Mouse (Mus musculus) liver, embryonic 12.5 days (tissue): ENCODE data around the gene Coro2b. TPM values are rescaled to one million over a fixed set of nuclear protein-coding genes. Genes with fewer than 3 reads are reported as not detected.

Experiments
- ATAC-seq: fragments of 200-750 bp; cut with Nextera tagmentation; 2 replicates; pipeline ENCODE4 v1.8.0; 2017; ENCODE audit warnings: moderate number of reproducible peaks, mild to moderate bottlenecking, moderate library complexity
- H3K27ac ChIP-seq: fragments of 300-500 bp; sonication (generic); 2 replicates; pipeline ENCODE4 v1.5.1; 2016; ENCODE audit warnings: mild to moderate bottlenecking
- H3K27me3 ChIP-seq: fragments of 300-500 bp; sonication (generic); replicated peaks from 2 replicates; pipeline ENCODE4 v1.6.1; 2016; ENCODE audit warnings: mild to moderate bottlenecking, moderate library complexity
- H3K36me3 ChIP-seq: fragments of 300-500 bp; sonication (generic); 2 replicates; pipeline ENCODE4 v1.6.1; 2016; ENCODE audit warnings: mild to moderate bottlenecking, moderate library complexity
- H3K4me1 ChIP-seq: fragments of 300-500 bp; sonication (generic); 2 replicates; pipeline ENCODE4 v1.6.1; 2016
- H3K4me2 ChIP-seq: fragments of 300-500 bp; sonication (generic); 2 replicates; pipeline ENCODE4 v1.6.1; 2016; ENCODE audit warnings: mild to moderate bottlenecking, moderate library complexity
- H3K4me3 ChIP-seq: fragments of 300-500 bp; sonication (generic); 2 replicates; pipeline ENCODE4 v1.5.1; 2016; ENCODE audit warnings: mild to moderate bottlenecking, moderate library complexity
- H3K9ac ChIP-seq: fragments of 300-500 bp; sonication (generic); 2 replicates; pipeline ENCODE4 v1.6.1; 2016; ENCODE audit warnings: mild to moderate bottlenecking, moderate library complexity
- H3K9me3 ChIP-seq: fragments of 300-500 bp; sonication (generic); replicated peaks from 2 replicates; pipeline ENCODE4 v1.6.1; 2016; ENCODE audit warnings: mild to moderate bottlenecking, moderate library complexity
- WGBS: fragments of 180-500 bp; shearing (Covaris S2); methylation state at CpG from one replicate; pipeline ENCODE4 v1.1.7; 2016; ENCODE audit not compliant: insufficient replicate concordance; 5-methylcytosine and 5-hydroxymethylcytosine counted together
- polyA plus RNA-seq: library from polyadenylated mRNA; unstranded; fragments of >200 nt; fragmentation: Nextera tagmentation; extraction: Ambion mirVana; gene quantifications from 2 replicates; pipeline ENCODE4 v1.2.1, GENCODE M21; 2016

Gene Coro2b
- polyA plus RNA-seq, 1 experiment from 2014 or later: 2.7 TPM

DNA sequence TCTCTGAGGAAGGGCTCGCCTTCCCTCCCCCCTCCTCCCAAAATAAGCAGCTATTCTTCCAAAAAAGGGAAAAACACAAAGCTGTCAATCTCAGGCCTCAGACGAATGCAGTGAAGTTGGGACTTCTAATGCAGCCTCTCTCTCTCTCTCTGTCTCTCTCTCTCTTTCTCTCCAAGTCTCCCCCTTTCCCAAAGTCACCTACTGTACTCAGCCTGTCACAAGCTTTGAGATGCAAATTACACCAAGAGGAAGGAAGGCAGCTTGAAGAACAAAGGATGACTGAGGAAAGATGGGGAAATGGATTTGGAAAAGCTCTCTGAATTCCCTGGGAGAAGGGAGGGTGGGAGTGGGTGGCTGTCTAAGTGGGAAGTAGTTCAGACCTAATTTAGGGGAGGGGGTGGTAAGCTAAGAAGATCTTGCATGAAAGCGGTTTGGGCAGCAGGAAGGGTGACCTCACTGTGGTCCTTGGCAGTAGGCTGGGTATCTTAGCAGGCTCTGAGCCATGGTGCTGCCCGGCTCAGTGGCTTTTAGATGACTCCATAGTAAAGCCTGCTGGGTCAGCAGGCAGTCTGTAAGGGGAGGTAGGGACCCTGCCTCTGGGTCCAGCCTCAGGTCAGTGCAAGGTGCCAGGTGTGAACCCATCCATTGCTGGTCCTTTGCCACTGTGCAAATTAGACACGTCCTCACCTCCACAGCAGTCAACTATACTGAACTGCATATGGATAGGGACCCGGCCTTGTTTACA, 55.8 kb downstream of the Coro2b start:
- Histone ChIP-seq H3K4me1 (no peaks in the 10 kb centered on the region), H3K4me2 (no peak overlapping the region), H3K36me3 (no peaks in the 10 kb centered on the region), H3K9ac (no peak overlapping the region), H3K4me3 (no peak overlapping the region), H3K27me3 (no peaks in the 10 kb centered on the region), H3K27ac (no peak overlapping the region), H3K9me3 (no peaks in the 10 kb centered on the region)
- ATAC-seq: no peak
- 45% methylated on average over 6 of the region's 6 CpGs for WGBS

DNA sequence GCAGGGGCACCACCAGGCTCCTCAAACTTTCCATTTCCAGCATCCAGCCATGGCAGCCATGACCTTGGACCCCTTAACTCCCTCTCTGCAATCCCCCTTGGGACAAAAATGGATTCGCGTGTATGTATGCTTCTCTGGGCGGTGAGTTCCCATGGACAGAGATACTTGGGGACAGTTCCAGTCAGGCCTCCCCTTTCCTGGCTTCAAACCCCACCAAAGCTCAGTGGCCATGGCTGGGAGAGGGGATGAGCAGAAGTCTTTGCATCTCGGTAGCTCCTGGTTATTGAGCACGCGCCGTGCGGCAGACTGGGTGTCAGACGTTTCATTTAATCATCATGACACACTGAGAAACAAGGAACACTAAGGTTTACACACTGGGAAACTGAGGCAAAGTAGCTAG, 56.7 kb downstream of the Coro2b start:
- Histone ChIP-seq H3K27ac (no peak overlapping the region), H3K4me2 (no peak overlapping the region), H3K27me3 (no peaks in the 10 kb centered on the region), H3K4me3 (no peak overlapping the region), H3K4me1 (no peaks in the 10 kb centered on the region), H3K36me3 (no peaks in the 10 kb centered on the region), H3K9me3 (no peaks in the 10 kb centered on the region), H3K9ac (no peak overlapping the region)
- WGBS: 85% methylated on average over 9 of the region's 9 CpGs
- ATAC-seq: no peak

DNA sequence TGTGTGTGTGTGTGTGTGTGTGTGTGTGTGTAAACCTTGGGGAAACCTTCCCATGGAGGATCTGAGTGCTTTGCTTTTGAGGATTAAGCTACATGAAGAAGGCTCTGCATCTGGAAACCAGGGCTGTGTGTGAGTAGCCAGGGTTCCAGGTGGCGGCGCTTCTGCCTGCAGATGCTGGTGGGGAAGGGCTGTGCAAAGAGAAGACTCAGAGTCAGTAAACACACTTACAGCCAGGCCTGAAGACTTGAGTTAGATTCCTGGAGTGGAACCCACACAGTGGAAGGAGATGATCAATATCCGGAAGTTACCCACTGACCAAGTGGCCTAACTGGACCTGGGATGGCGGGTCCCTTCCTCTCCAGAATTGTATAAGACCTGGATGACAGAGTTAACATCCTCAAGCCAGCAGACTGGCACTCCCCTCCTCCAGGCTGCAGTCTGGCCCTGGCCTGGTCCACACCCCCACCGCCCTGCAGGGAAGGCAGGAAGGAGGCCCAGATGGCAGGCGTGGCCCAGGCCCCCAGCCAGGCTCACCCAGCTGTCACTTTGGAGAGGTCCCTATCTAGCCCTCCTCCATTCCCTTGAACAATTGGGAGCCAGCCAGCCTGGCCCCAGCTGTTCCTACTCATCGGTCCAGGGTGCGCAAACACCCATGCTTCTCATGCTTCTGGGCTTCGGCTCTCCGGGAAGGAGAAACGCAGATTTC, 59.9 kb downstream of the Coro2b start:
- H3K4me2 ChIP-seq: no peak overlapping the region
- H3K27ac ChIP-seq: no peak overlapping the region

DNA sequence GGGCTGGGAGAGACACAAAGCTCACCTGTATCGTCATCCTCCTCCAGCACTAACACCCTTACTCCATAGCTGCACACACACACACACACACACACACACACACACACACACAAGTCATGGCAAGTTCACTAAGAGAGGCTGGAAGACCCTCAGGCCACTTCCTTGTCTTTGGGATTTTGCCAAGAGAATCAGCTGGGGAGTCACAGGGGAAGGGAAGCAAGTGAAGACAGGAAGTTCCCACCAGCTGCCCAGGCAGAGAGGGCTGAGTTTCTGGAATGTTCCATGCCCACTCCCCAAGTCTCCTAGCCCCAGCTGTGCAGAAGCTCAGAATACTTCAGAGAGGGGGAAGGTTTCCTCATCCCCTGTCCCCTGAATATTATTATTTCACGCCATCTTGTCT, 62.6 kb downstream of the Coro2b start:
- Histone ChIP-seq H3K9ac (no peak overlapping the region), H3K27ac (no peak overlapping the region), H3K4me2 (no peak overlapping the region), H3K4me1 (no peaks in the 10 kb centered on the region), H3K4me3 (no peak overlapping the region), H3K36me3 (no peaks in the 10 kb centered on the region), H3K27me3 (no peaks in the 10 kb centered on the region), H3K9me3 (no peaks in the 10 kb centered on the region)
- no peak for ATAC-seq
- WGBS: 66% methylated on average over 2 of the region's 2 CpGs

More for the DNA sequence above, 59.9 kb downstream of the Coro2b start:
- Histone ChIP-seq H3K36me3 (no peaks in the 10 kb centered on the region), H3K27me3 (no peaks in the 10 kb centered on the region), H3K4me1 (no peaks in the 10 kb centered on the region), H3K9me3 (no peaks in the 10 kb centered on the region), H3K4me3 (no peak overlapping the region), H3K9ac (no peak overlapping the region)
- 63% methylated on average over 11 of the region's 11 CpGs for WGBS
- no peak for ATAC-seq

DNA sequence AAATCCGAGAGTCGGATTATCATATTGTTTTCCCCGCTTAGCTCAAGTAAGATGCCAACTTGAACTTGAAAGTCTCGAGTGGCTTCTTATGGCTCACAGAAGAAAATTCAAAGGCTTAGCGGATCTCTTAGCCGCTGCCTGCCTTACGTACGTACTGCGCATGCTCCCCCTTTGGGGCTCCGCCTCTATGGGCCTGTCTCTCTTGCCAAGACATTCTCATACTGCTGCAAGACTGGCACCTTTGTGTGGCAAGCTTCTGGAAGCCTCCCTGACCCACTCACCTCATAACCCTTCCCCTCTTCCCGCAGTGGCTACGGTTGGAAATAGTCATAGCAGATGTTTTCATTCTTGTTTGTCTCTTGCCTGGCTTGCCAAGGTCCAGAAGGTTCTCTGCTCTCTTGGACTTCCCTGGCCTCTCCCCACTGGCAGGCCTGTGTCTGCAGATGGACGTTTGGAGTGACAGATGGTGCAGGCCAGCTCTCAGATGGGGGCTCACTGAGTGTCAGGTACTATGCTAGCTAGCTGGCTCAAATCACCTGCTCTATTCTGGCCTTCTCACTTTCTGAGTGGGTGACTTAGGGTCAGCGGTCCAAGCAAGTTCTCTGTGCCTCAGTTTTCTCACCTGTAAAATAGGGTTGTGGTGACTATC, 65.2 kb downstream of the Coro2b start:
- H3K27me3 ChIP-seq: no peaks in the 10 kb centered on the region
- H3K4me3 ChIP-seq: no peak overlapping the region
- no peaks in the 10 kb centered on the region for H3K9me3 ChIP-seq
- no peak overlapping the region for H3K27ac ChIP-seq
- no peak for ATAC-seq
- 80% methylated on average over 14 of the region's 14 CpGs for WGBS
- H3K4me1 ChIP-seq: no peaks in the 10 kb centered on the region
- no peaks in the 10 kb centered on the region for H3K36me3 ChIP-seq
- H3K4me2 ChIP-seq: no peak overlapping the region
- no peak overlapping the region for H3K9ac ChIP-seq

DNA sequence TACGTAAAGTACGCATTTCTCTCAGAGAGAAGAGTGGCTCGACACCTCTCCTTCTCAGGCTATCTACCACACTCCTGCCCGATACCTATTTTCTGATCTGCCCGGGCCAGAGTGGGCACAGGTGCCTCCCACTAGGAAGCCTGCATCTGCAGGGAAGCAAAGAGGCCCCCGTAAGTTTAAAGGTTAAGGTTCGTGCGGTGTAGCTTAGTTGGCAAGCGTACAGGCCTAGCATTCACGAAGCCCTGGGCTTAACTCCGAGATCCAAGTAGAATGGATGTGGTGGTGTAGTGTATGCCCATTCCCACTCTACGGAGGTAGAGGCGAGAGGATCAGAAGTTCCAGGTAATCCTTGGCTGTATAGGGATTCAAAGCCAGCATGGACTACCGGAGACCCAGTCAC, 65.8 kb downstream of the Coro2b start:
- no peak overlapping the region for H3K9ac ChIP-seq
- H3K27ac ChIP-seq: no peak overlapping the region
- no peaks in the 10 kb centered on the region for H3K27me3 ChIP-seq
- H3K4me3 ChIP-seq: no peak overlapping the region
- 82% methylated on average over 14 of the region's 14 CpGs for WGBS
- no peaks in the 10 kb centered on the region for H3K9me3 ChIP-seq
- no peaks in the 10 kb centered on the region for H3K36me3 ChIP-seq
- H3K4me2 ChIP-seq: no peak overlapping the region
- no peak for ATAC-seq
- H3K4me1 ChIP-seq: no peaks in the 10 kb centered on the region

DNA sequence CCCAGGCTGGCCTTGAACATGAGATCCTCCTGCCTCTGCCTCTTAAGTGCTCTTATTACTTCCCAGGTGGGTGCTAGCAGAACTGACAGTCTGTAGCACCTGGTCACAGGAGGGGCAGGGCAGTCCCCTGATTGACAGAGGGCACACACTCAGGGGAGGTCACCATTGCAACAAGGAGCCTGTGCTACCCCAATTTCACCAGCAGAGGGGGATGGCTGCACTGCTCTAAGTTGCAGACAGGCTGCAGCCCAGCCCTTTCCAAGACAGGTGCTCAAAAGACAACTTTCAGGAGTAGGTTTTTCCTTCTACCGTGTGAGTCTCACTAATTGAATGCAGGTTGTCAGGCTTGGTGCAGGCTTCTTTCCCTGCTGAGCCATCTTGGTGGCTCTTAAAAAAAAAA, 66.4 kb downstream of the Coro2b start:
- WGBS: 26% methylated on average over 1 of the region's 1 CpGs
- Histone ChIP-seq H3K27me3 (no peaks in the 10 kb centered on the region), H3K36me3 (no peaks in the 10 kb centered on the region), H3K4me1 (no peaks in the 10 kb centered on the region), H3K4me3 (no peak overlapping the region), H3K9me3 (no peaks in the 10 kb centered on the region), H3K9ac (no peak overlapping the region), H3K4me2 (no peak overlapping the region), H3K27ac (no peak overlapping the region)
- ATAC-seq: no peak

DNA sequence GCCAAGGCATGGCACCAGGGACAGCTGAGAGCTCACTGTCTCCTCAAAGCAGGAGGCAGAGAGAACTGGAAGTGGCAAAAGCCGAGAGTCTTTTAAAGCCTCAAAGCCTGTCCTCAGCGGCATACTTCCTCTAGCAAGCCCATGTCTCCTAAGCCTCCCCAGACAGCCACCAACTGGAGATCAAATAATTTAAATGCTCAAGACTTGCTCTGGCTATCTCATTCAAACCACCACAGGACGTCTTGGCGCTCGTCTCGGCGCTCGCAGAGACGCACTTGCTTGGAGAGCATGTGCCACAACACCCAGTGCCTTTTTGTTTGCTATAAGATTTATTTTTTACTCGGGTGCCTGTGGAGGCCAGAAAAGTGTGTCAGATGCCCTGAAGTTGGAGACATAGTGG, 67.1 kb downstream of the Coro2b start:
- Histone ChIP-seq H3K36me3 (no peaks in the 10 kb centered on the region), H3K9me3 (no peaks in the 10 kb centered on the region), H3K4me2 (no peak overlapping the region), H3K27me3 (no peaks in the 10 kb centered on the region), H3K9ac (no peak overlapping the region), H3K27ac (no peak overlapping the region), H3K4me1 (no peaks in the 10 kb centered on the region), H3K4me3 (no peak overlapping the region)
- no peak for ATAC-seq
- WGBS: 62% methylated on average over 10 of the region's 10 CpGs

DNA sequence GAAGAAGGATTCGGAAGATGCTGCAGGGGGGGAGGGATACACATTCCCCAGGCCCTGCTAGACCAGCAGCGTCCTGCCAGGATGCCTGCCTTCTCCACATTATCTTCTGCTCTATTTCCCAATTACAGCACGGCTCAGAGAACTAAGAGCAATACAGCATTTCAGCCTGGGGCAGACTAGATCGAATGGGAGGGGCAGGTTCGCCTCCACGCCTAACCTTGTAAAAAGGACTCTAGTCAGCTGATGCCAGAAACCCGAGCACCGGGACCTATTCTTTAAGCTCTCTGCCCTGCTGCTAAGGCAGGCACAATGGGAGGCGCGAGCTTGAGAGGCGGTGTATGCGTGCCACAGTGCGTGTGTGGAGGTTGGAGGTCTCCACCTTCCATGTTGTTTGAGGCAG, 67.7 kb downstream of the Coro2b start:
- 71% methylated on average over 13 of the region's 13 CpGs for WGBS
- Histone ChIP-seq H3K4me2 (no peak overlapping the region), H3K36me3 (no peaks in the 10 kb centered on the region), H3K27ac (no peak overlapping the region), H3K9ac (no peak overlapping the region), H3K4me1 (no peaks in the 10 kb centered on the region), H3K4me3 (no peak overlapping the region), H3K27me3 (no peaks in the 10 kb centered on the region), H3K9me3 (no peaks in the 10 kb centered on the region)
- ATAC-seq: no peak

DNA sequence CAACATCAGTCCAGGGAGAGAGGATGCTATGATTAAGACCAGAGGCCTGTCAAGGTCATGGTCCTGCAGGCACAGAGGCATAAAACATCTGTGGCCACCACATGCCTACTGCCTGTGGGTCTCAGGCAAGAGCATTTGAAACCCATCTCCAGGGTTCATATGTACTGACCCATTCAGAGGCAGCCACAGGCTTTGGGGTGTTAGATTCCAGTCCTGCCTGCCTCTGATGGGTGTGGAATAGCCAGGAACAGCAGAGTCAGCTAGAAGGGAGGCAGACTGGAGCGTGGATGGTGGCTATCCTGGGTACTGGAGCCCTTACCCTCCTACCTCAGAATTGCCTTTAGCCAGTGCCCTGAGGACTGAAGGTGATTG, 69.4 kb downstream of the Coro2b start:
- no peak overlapping the region for H3K9ac ChIP-seq
- H3K27ac ChIP-seq: no peak overlapping the region
- no peaks in the 10 kb centered on the region for H3K4me1 ChIP-seq
- H3K4me2 ChIP-seq: no peak overlapping the region
- H3K9me3 ChIP-seq: no peaks in the 10 kb centered on the region
- H3K27me3 ChIP-seq: no peaks in the 10 kb centered on the region
- 41% methylated on average over 1 of the region's 1 CpGs for WGBS
- ATAC-seq: no peak
- H3K36me3 ChIP-seq: no peaks in the 10 kb centered on the region
- H3K4me3 ChIP-seq: no peak overlapping the region

DNA sequence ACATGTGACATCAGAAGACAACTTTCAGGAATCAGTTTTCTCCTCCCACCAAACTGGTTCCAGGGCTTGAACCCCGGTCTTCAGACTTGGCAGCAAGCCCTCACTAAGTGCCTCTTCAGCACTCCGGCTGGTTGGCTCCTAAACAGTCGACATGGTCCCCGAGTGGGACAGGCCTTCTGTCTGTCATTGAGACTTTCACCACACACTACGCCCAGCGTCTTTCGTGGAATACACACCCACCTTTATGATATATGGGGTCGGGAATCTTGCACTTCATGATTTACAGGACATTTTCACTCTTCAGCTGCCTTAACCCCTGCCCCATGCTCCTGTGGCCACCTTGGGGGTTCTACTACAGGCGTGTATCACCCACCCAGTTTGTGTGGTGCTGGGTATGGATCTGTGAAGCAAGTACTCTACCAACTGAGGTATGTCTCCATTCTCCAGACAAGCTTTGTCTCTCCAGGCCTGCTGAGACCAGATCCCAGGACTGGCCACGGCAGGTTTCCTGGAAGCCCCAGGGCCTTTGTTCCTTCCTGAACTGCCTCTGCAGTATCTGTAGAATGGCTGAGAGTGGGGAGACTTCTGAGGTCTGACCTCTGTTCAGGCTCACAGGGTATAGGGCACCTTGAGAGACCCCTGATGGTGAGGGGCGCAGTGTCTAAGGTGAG, 70.0 kb downstream of the Coro2b start:
- ATAC-seq: no peak
- Histone ChIP-seq H3K27me3 (no peaks in the 10 kb centered on the region), H3K9me3 (no peaks in the 10 kb centered on the region), H3K4me1 (no peaks in the 10 kb centered on the region), H3K4me2 (no peak overlapping the region), H3K27ac (no peak overlapping the region), H3K4me3 (no peak overlapping the region), H3K9ac (no peak overlapping the region), H3K36me3 (no peaks in the 10 kb centered on the region)
- 76% methylated on average over 11 of the region's 11 CpGs for WGBS

DNA sequence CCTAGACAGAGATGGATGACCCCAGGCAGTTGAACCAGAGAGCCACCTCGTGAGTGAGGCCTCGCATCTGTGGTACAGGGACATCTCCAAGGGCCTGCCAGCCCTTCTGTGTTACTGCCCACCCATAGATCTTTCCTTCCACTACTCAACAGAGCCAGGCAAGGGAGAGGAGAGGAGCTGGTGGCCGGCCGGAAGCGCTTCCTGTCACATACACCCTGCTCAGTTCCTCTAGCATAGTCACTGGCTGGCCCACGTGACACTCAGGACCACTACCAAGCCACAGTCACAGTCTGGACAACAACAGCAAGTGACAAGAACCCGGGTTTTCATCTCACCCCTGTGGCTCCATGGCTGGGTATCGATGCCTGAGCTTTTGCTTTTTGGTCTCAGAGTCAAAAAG, 70.8 kb downstream of the Coro2b start:
- H3K9ac ChIP-seq: no peak overlapping the region
- H3K9me3 ChIP-seq: no peaks in the 10 kb centered on the region
- no peaks in the 10 kb centered on the region for H3K36me3 ChIP-seq
- no peak for ATAC-seq
- no peak overlapping the region for H3K27ac ChIP-seq
- no peak overlapping the region for H3K4me2 ChIP-seq
- WGBS: 56% methylated on average over 8 of the region's 8 CpGs
- H3K4me1 ChIP-seq: no peaks in the 10 kb centered on the region
- no peaks in the 10 kb centered on the region for H3K27me3 ChIP-seq
- no peak overlapping the region for H3K4me3 ChIP-seq
